Mouse (Mus musculus): ENCODE results near the gene P2ry14.
"Not testable (repeated sequence)": the region's sequence is repeated elsewhere in the genome, so short reads cannot be mapped to it uniquely, and the experiment has no call there.

Gene P2ry14

GRCm38 (mm10) chr3:59145194-59145593 is 8.2 kb downstream of the P2ry14 start:
- DNase-seq (ENCODE audit: low read depth, low spot score) = no peak

GRCm38 (mm10) chr3:59141507-59142305 is 11.7 kb downstream of the P2ry14 start:
- DNase-seq (ENCODE audit: low read depth, low spot score) = no peak

- DNase-seq (ENCODE audit: low read depth, low spot score) = not testable (repeated sequence)
Observed at GRCm38 (mm10) chr3:59140941-59141340, 12.5 kb downstream of the P2ry14 start.

GRCm38 (mm10) chr3:59140115-59140514 is 13.3 kb downstream of the P2ry14 start:
- DNase-seq (ENCODE audit: low read depth, low spot score) = no peak

- no peak for DNase-seq (ENCODE audit: low read depth, low spot score)
Observed at GRCm38 (mm10) chr3:59139651-59140051, 13.8 kb downstream of the P2ry14 start.

- no peak for DNase-seq (ENCODE audit: low read depth, low spot score)
Observed at GRCm38 (mm10) chr3:59138946-59139468, 14.4 kb downstream of the P2ry14 start.

GRCm38 (mm10) chr3:59135911-59136653 is 17.3 kb downstream of the P2ry14 start:
- no peak for DNase-seq (ENCODE audit: low read depth, low spot score)

GRCm38 (mm10) chr3:59133189-59133588 is 20.2 kb downstream of the P2ry14 start:
- no peak for DNase-seq (ENCODE audit: low read depth, low spot score)

- no peak for DNase-seq (ENCODE audit: low read depth, low spot score)
Observed at GRCm38 (mm10) chr3:59131966-59132365, 21.5 kb downstream of the P2ry14 start.

GRCm38 (mm10) chr3:59131081-59131480 is 22.3 kb downstream of the P2ry14 start:
- DNase-seq (ENCODE audit: low read depth, low spot score) = no peak

- no peak for DNase-seq (ENCODE audit: low read depth, low spot score)
Observed at GRCm38 (mm10) chr3:59130431-59130830, 23.0 kb downstream of the P2ry14 start.

GRCm38 (mm10) chr3:59129547-59129946 is 23.9 kb downstream of the P2ry14 start:
- no peak for DNase-seq (ENCODE audit: low read depth, low spot score)

GRCm38 (mm10) chr3:59128681-59129080 is 24.7 kb downstream of the P2ry14 start:
- DNase-seq (ENCODE audit: low read depth, low spot score) = no peak

- no peak for DNase-seq (ENCODE audit: low read depth, low spot score)
Observed at GRCm38 (mm10) chr3:59125783-59126555, 27.4 kb downstream of the P2ry14 start.

- DNase-seq (ENCODE audit: low read depth, low spot score) = no peak
Observed at GRCm38 (mm10) chr3:59125022-59125421, 28.4 kb downstream of the P2ry14 start.

- DNase-seq (ENCODE audit: low read depth, low spot score) = no peak
Observed at GRCm38 (mm10) chr3:59121780-59122449, 31.5 kb downstream of the P2ry14 start.

GRCm38 (mm10) chr3:59121067-59121730 is 32.2 kb downstream of the P2ry14 start:
- peak; percentile 82 for DNase-seq (ENCODE audit: low read depth, low spot score)

- DNase-seq (ENCODE audit: low read depth, low spot score) = no peak
Observed at GRCm38 (mm10) chr3:59113973-59114517, 39.4 kb downstream of the P2ry14 start.

GRCm38 (mm10) chr3:59113291-59113690 is 40.1 kb downstream of the P2ry14 start:
- DNase-seq (ENCODE audit: low read depth, low spot score) = not testable (repeated sequence)

- no peak for DNase-seq (ENCODE audit: low read depth, low spot score)
Observed at GRCm38 (mm10) chr3:59111944-59112343, 41.5 kb downstream of the P2ry14 start.

All from R1 (cell line).